Mouse (Mus musculus) c-Kit-positive CD71-positive TER-119-negative erythroid progenitor cells, embryonic 14.5 days (primary cell): ENCODE measurements around the gene Casq2.

Source experiments
- DNase-seq: peaks from one replicate; pipeline ENCODE4 v3.0.0-alpha.2; 2013; ENCODE audit warnings: low read depth

Casq2 gene

DNA sequence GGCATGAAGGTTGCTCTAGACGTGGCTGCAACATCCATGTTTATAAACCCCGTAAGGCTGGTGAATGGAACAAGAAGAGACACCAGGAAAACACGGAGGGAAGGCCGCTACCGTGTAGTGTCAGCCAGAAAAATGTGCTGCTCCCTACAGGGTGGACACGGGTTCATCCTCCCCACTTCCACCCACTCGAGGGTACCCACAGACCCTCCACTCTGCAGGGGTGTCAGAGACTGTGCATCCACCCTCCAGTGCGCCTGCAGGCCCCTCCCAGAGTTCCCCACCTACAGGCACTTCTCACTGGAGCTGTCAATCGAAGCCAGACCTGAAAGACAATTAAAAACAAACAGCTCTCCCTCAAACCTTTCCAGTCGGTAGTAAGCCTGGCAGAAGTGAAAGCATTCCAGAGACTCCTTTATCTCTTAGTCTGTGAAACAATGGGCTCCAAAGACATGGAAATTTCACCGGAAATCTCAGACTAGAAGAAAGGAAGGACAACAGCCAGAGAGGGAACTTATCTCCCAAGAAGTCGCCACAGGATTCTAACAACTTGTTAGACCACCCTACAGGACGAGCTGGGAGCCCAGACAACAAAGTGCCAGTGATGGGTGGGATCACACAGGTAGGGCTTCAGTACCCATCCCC lies 2.5 kb upstream of the Casq2 start:
- DNase-seq = no peak

DNA sequence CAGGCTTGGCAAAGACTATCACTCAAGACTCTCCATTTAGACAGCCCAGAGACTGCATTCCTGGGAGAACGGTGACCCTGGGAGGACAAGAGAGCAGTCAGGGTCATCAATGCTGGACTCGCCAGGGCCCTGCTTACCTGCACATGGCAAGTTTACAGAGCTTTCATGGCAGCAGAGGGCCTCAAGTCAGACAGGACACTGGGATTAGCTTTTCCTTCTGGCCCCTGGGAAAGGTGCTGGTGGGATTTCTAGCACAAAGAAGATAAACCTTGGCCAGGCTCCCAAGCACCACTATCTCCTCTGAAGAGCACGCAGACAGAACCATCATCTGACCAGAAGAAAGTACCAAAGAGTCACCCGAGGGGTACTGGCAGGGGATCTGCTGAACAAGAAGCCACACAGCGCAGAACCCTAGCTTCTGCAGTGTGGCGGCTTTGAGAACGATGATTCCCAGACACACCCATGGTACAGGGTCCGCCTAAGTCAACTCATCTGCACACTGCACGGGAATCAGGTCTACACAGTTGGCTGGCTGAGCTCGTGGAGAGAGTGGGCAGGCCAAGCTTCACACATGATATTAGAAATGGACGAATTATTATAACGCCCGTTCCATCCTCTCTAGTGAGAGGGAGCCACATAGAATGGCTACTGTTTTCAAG lies 1.3 kb upstream of the Casq2 start:
- no peak for DNase-seq

GRCm38 (mm10) chr3:102085719-102086118 lies 496 bp upstream of the Casq2 start:
- DNase-seq = no peak

DNA sequence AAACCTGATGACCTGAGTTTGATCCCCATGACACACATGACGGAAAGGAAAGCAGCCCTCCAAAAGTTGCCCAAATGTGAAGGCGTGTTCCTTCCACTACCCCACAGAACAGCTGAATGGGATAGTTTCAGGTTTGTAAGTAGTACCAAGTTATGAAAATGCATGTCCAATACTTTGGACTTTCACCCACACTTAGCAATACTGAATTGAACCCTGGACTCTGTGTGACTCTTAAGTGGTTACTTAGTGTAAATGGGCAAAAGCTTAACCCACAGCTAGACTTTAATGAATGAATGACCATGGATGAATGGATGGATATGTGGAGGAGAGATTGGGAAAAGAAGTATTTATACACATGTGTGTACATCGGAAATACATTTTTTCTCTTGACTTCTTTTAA lies 8.6 kb downstream of the Casq2 start:
- DNase-seq = no peak

DNA sequence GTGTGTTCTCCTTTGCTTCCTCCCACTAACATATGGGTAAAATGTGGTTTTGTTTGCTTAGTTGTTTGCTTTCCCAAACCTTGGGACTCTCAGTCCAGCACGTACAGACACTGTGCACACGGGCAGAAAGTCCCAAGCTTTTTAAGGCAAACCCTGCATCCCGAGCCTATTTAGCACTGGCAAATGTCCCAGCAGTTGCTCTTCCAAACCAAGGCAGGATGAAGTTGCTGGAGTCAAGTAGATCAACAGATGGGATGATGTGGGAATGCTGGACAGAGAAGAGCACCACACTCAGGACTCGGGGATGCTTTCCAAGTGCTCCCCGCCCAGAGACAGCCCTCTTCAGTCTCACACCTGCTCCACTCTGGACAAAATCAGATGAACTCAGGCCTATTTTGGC lies 9.2 kb downstream of the Casq2 start:
- no peak for DNase-seq

GRCm38 (mm10) chr3:102096366-102096765 lies 10.2 kb downstream of the Casq2 start:
- no peak for DNase-seq

- DNase-seq = no peak
Measured at GRCm38 (mm10) chr3:102096976-102097375, 10.8 kb downstream of the Casq2 start.

DNA sequence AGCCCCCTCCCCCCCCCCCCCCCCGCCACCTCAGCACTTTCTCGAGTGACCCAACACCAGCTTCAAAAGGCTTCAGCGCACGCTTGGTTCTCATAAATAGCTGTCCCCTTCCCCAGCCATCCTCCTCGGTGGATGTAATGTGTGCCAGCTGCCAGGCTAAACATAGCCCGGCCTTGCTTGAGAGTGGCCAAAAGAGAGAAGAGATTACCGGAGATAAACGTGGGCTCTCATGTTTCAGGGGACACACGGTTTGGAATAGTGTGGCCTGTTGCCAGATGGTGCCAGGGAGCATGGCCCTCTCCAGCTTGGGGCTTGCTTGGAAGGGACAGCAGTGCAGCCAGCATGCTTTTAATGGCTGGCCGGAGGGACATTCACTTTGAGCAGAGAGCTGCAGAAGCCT lies 13.0 kb downstream of the Casq2 start:
- no peak for DNase-seq

GRCm38 (mm10) chr3:102099793-102100192 lies 13.6 kb downstream of the Casq2 start:
- DNase-seq = no peak

DNA sequence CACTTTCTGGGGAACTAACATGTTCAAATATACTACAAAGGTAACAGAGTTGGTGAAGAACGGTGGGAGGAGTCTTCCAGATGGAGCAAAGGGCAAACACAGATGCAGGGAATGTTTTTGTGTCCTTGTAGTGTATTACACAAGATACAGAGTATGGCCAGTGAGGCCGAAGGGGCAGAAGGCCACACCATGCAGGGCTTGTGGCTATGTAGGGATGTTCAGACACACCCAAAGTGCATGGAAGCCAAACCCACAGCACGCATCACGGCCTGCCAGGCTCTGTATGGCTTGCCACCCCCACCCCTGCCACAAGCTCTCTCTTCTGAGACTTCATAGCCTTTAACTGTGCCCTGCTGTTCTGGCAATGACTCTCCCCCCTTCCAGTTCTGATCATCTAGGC lies 15.2 kb downstream of the Casq2 start:
- DNase-seq = no peak

- no peak for DNase-seq
Measured at GRCm38 (mm10) chr3:102103811-102104565, 17.8 kb downstream of the Casq2 start.

GRCm38 (mm10) chr3:102108201-102108600 lies 22.0 kb downstream of the Casq2 start:
- DNase-seq = no peak

DNA sequence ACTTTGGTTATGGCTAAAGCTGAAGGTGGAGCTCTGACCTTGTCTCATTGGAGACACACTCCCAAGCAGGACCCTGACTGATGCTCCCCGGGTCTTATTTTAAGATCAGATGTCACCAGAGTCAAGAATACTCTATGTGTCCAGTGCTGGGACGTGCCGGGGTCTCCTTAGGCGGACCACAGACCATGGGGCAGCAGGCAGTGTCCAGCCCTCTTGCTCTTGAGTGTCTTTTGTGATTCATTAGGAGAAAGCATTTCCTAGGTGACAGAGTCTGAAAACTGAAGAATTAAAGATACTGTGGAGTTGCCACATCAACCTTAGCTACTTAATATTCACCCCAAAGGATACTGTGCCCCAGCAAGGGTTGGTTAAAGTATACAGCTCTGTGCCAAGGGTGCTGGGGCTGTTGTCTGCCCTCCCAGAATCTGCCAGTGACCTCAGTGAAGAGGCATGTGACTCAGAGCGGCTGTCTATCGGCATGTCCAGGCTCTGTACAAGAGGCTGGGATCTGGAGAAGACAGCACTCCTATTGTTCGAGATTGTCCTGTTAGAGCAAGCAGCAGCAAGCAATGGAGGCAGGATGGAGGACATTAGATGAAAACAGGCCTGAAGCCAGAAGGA lies 25.9 kb downstream of the Casq2 start:
- no peak for DNase-seq

- no peak for DNase-seq
Measured at GRCm38 (mm10) chr3:102120947-102121346, 34.7 kb downstream of the Casq2 start.

GRCm38 (mm10) chr3:102122046-102122445 lies 35.8 kb downstream of the Casq2 start:
- no peak for DNase-seq

GRCm38 (mm10) chr3:102123654-102124053 lies 37.4 kb downstream of the Casq2 start:
- DNase-seq = no peak

DNA sequence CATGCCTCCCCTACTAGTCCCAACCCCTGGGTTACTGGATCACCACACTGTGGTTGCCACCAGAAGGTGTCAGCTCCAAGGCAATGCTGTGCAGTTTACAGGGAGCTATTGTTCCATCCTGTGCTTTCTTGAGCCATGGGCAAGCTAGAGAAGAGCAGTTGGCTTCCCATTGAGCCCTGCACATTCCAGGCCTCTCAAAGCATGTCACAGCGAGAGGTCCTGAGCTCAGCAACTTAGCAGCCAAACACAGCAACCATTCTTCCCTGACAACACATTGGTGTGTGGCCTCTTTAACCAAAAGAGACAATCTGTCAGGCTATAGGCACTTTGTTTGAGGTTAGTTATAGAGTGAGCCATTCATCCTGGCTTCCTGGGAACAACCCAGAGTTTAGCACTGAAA lies 39.3 kb downstream of the Casq2 start:
- no peak for DNase-seq

DNA sequence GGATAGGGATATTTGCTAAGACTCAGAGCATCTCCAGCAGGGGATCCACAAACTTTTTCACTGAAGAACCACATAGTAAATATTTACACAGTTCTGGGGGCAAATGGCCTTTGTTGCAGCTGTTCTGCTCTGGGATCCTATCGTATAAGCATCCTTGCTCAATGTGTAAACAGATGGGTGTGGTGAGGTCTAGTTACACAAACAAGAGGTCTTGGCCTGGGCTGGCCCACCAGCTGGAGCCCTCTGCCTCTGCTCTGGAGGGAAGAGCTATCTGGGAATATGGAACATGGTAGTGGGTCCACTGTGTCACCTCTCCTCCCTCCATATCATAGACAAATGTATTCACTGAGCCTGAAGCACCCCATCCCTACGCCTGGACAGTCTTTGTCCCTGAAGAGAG lies 40.9 kb downstream of the Casq2 start:
- no peak for DNase-seq

GRCm38 (mm10) chr3:102128242-102128641 lies 42.0 kb downstream of the Casq2 start:
- no peak for DNase-seq

GRCm38 (mm10) chr3:102130478-102130877 lies 44.3 kb downstream of the Casq2 start:
- DNase-seq = no peak

GRCm38 (mm10) chr3:102131627-102132324 lies 45.6 kb downstream of the Casq2 start:
- no peak for DNase-seq

- DNase-seq = no peak
Measured at GRCm38 (mm10) chr3:102135389-102136113, 49.3 kb downstream of the Casq2 start.
